Mouse (Mus musculus) neutrophil, adult 5-6 weeks (primary cell): ENCODE results near the gene Gsta2. TPM values are rescaled to one million over a fixed set of nuclear protein-coding genes. Genes with fewer than 3 reads are reported as not detected.
"Not testable (repeated sequence)": the region's sequence is repeated elsewhere in the genome, so short reads cannot be mapped to it uniquely, and the experiment has no call there.

Experiments used
- ATAC-seq: fragments of 151-379, 151-347 bp; 2 replicates; pipeline ENCODE4 v1.8.0; 2017; ENCODE audit warnings: mild to moderate bottlenecking, moderate TSS enrichment; ENCODE audit not compliant: insufficient number of reproducible peaks, poor library complexity, low FRiP score, severe bottlenecking; ENCODE audit errors: extremely low read depth
- total RNA-seq: library from RNA; stranded (forward); fragments of 200-1000 nt; gene quantifications from 2 replicates; pipeline ENCODE4 v1.2.3, GENCODE M21; 2017

Gene Gsta2
- total RNA-seq, 1 experiment from 2014 or later: not detected

GRCm38 (mm10) chr9:78368671-78369293 lies 13.2 kb upstream of the Gsta2 start:
- no peak for ATAC-seq

- ATAC-seq: not testable (repeated sequence)
Observed at GRCm38 (mm10) chr9:78367959-78368358, 12.4 kb upstream of the Gsta2 start, which contains the start of gene Dppa5a. Dppa5a (minus strand) TSS chr9:78368177.

GRCm38 (mm10) chr9:78365850-78366544 lies 10.4 kb upstream of the Gsta2 start:
- no peak for ATAC-seq

GRCm38 (mm10) chr9:78364701-78365100 lies 9.1 kb upstream of the Gsta2 start:
- no peak for ATAC-seq

- ATAC-seq: no peak
Observed at GRCm38 (mm10) chr9:78363374-78363773, 7.8 kb upstream of the Gsta2 start.

GRCm38 (mm10) chr9:78360484-78360872 lies 4.9 kb upstream of the Gsta2 start:
- no peak for ATAC-seq

- ATAC-seq: no peak
Observed at GRCm38 (mm10) chr9:78359750-78360483, 4.3 kb upstream of the Gsta2 start.

- 0 out of 2 replicates have a peak, but pooled peaks have one; percentile 16 for ATAC-seq
Observed at GRCm38 (mm10) chr9:78358053-78358452, 2.5 kb upstream of the Gsta2 start.

- no peak for ATAC-seq
Observed at GRCm38 (mm10) chr9:78354665-78355578, 666 bp downstream of the Gsta2 start.

GRCm38 (mm10) chr9:78351504-78352220 lies 3.9 kb downstream of the Gsta2 start:
- ATAC-seq: no peak

GRCm38 (mm10) chr9:78350007-78350406 lies 5.6 kb downstream of the Gsta2 start:
- not testable (repeated sequence) for ATAC-seq

GRCm38 (mm10) chr9:78349141-78349540 lies 6.4 kb downstream of the Gsta2 start:
- not testable (repeated sequence) for ATAC-seq

- ATAC-seq: not testable (repeated sequence)
Observed at GRCm38 (mm10) chr9:78348206-78349004, 7.2 kb downstream of the Gsta2 start.

- ATAC-seq: no peak
Observed at GRCm38 (mm10) chr9:78347004-78347403, 8.6 kb downstream of the Gsta2 start.

- not testable (repeated sequence) for ATAC-seq
Observed at GRCm38 (mm10) chr9:78345235-78345634, 10.4 kb downstream of the Gsta2 start.

- ATAC-seq: not testable (repeated sequence)
Observed at GRCm38 (mm10) chr9:78343055-78343454, 12.5 kb downstream of the Gsta2 start.

GRCm38 (mm10) chr9:78342494-78342893 lies 13.1 kb downstream of the Gsta2 start:
- ATAC-seq: not testable (repeated sequence)
